ENCODE assay signal across 9 mouse cellular contexts in the genomic region with DNA sequence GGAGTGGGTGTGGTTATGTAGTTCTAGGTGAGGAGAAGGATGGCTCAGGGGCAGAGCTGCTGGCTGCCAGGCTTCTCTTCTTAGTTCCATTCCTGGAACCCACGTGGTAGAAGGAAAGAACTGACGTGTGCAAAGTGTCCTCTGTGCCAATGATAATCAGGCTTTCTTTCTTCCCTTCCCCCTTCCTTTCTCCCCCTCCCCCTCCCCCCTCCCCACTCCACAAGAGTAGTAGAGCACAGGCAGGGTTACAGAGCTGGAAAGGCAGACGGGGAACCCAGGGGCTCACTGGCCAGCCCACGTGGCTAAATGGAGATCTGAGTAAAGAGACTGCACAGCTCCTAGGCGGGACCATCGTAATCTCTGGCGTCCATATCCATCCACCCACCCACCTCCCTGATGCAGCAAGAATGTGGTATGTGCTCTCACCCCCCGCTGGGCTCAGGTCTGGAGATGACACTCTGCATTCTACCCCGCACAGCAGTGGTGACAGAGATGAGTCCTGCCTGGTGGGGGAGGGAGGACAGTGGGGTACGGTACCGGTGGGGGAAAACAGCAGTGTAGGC. TPM values are rescaled to one million over a fixed set of nuclear protein-coding genes. Genes with fewer than 3 reads are reported as not detected.
DNase-seq lines count a peak whose midpoint lies in the region; ATAC-seq and TF ChIP-seq lines count a peak whose summit lies in the region.
"Had no signal": no experiment of that assay in that cellular context is flagged by ENCODE, and none has a peak within 500 bp of the region (broad histone marks: within the 10 kb centered on the region; RNA-seq: fewer than 3 reads in every experiment).

No protein-coding gene starts in this region.

- H3K9me3 ChIP-seq in embryonic facial prominence, embryonic 13.5 days, result no peaks in the 10 kb centered on the region
- no peaks in the 10 kb centered on the region for H3K9me3 ChIP-seq in intestine, postnatal 0 days (ENCODE audit: control insufficient read depth)
- H3K9me3 ChIP-seq in neural tube, embryonic 13.5 days, result no peaks in the 10 kb centered on the region

- peak overlapping the region; percentile 64 for H3K27ac ChIP-seq in embryonic facial prominence, embryonic 13.5 days
- no peak overlapping the region for H3K27ac ChIP-seq in intestine, postnatal 0 days (ENCODE audit: low read depth, low read length)
- H3K27ac ChIP-seq in neural tube, embryonic 13.5 days (replicated peaks), result peak overlapping the region; percentile 69

- WGBS in embryonic facial prominence, embryonic 13.5 days, result 6% methylated on average over 11 of the region's 11 CpGs
- WGBS in intestine, postnatal 0 days, result 26% methylated on average over 11 of the region's 11 CpGs
- 10% methylated on average over 11 of the region's 11 CpGs for WGBS in neural tube, embryonic 13.5 days

- H3K36me3 ChIP-seq in embryonic facial prominence, embryonic 13.5 days, result no peaks in the 10 kb centered on the region
- no peaks in the 10 kb centered on the region for H3K36me3 ChIP-seq in intestine, postnatal 0 days (ENCODE audit: control insufficient read depth, insufficient read depth)
- H3K36me3 ChIP-seq in neural tube, embryonic 13.5 days, result no peaks in the 10 kb centered on the region

- peak overlapping the region; percentile 48 for H3K4me2 ChIP-seq in embryonic facial prominence, embryonic 13.5 days
- peak overlapping the region; percentile 27; the same call in 1 of the 2 replicates for H3K4me2 ChIP-seq in intestine, postnatal 0 days (replicated peaks; ENCODE audit: low read depth)
- H3K4me2 ChIP-seq in neural tube, embryonic 13.5 days, result peak overlapping the region; percentile 34

- no peaks in the 10 kb centered on the region for H3K27me3 ChIP-seq in embryonic facial prominence, embryonic 13.5 days
- no peaks in the 10 kb centered on the region for H3K27me3 ChIP-seq in intestine, postnatal 0 days (replicated peaks; ENCODE audit: control insufficient read depth, insufficient read depth, low read length)
- H3K27me3 ChIP-seq in neural tube, embryonic 13.5 days, result no peaks in the 10 kb centered on the region

- H3K4me3 ChIP-seq in embryonic facial prominence, embryonic 13.5 days, result peak overlapping the region; percentile 15; the same call in 1 of the 2 replicates
- no peak overlapping the region for H3K4me3 ChIP-seq in intestine, postnatal 0 days (ENCODE audit: low read depth, low read length)
- peak overlapping the region; percentile 11; the same call in 1 of the 2 replicates for H3K4me3 ChIP-seq in neural tube, embryonic 13.5 days
- H3K4me3 ChIP-seq: megakaryocyte, embryonic 14.5 days had no signal

- H3K4me1 ChIP-seq in embryonic facial prominence, embryonic 13.5 days, result peaks cover 53% of the 10 kb centered on the region
- H3K4me1 ChIP-seq in intestine, postnatal 0 days (replicated peaks; ENCODE audit: control insufficient read depth, insufficient read depth, low read length), result no peaks in the 10 kb centered on the region
- H3K4me1 ChIP-seq in neural tube, embryonic 13.5 days (replicated peaks), result peaks cover 61% of the 10 kb centered on the region

- no peak for TF ChIP-seq CTCF in intestine, postnatal 0 days (IDR thresholded peaks at IDR 0.05; ENCODE audit: low read depth)

- peak; percentile 43 for DNase-seq in layer of hippocampus, adult 9-11 months
- no peak for DNase-seq in layer of hippocampus, postnatal 10 days (ENCODE audit: low spot score in 2 of 2)
- no peak for DNase-seq in urinary bladder, postnatal 25 days (ENCODE audit: low spot score)
- DNase-seq in adrenal gland, adult 8-10 months, result no peak

- ATAC-seq in embryonic facial prominence, embryonic 13.5 days (ENCODE audit: insufficient number of reproducible peaks, insufficient read depth, low FRiP score, low TSS enrichment, low read depth), result no peak
- ATAC-seq in intestine, postnatal 0 days, result no peak
- ATAC-seq in neural tube, embryonic 13.5 days (ENCODE audit: low read depth), result peak; percentile 21; the same call in 1 of the 2 replicates
- ATAC-seq in erythroblast, adult 5-6 weeks (replicated peaks; ENCODE audit: low FRiP score, poor library complexity, severe bottlenecking), result no peak

- H3K9ac ChIP-seq in embryonic facial prominence, embryonic 13.5 days, result 0 out of 2 replicates have a peak overlapping the region, but pooled peaks have one; percentile 32
- H3K9ac ChIP-seq in intestine, postnatal 0 days (ENCODE audit: low read depth, low read length), result no peak overlapping the region
- peak overlapping the region; percentile 10; the same call in 1 of the 2 replicates for H3K9ac ChIP-seq in neural tube, embryonic 13.5 days

RNA-seq across cellular contexts. Expression of a gene that starts 42.6 kb away (rescaled TPM):
- under 1 TPM; 0.32 to 0.42 TPM for total RNA-seq in layer of hippocampus, postnatal 10 days (2021)
- polyA plus RNA-seq in embryonic facial prominence, embryonic 13.5 days (2015; fragmentation: Nextera tagmentation; extraction: Ambion mirVana), result not detected in 2 replicates
- 30.9 and 31.4 TPM in 2 replicates for polyA plus RNA-seq in intestine, postnatal 0 days (2015; fragmentation: Nextera tagmentation; extraction: Ambion mirVana)
- 0.29 TPM in 1 of 2 replicates, not detected in the other for polyA plus RNA-seq in neural tube, embryonic 13.5 days (2015; fragmentation: Nextera tagmentation; extraction: Ambion mirVana)
- not detected in 2 replicates for total RNA-seq in erythroblast, adult 5-6 weeks (2015; ENCODE audit: low replicate concordance)
- not detected in 2 replicates for total RNA-seq in erythroblast, adult 5-6 weeks (2017; ENCODE audit: low replicate concordance)
- total RNA-seq in adrenal gland, adult 8-10 months (2022), result under 1 TPM in 1 of 4 experiments, not detected in 3; 0.13 TPM

RNA-seq across cellular contexts. Expression of a gene that starts 49.5 kb away (rescaled TPM):
- total RNA-seq in layer of hippocampus, postnatal 10 days (2021), result 100 to 1,000 TPM; 232 to 253 TPM
- polyA plus RNA-seq in embryonic facial prominence, embryonic 13.5 days (2015; fragmentation: Nextera tagmentation; extraction: Ambion mirVana), result 57.8 and 66.7 TPM in 2 replicates
- polyA plus RNA-seq in intestine, postnatal 0 days (2015; fragmentation: Nextera tagmentation; extraction: Ambion mirVana), result 16.8 and 20.3 TPM in 2 replicates
- polyA plus RNA-seq in neural tube, embryonic 13.5 days (2015; fragmentation: Nextera tagmentation; extraction: Ambion mirVana), result 136 and 156 TPM in 2 replicates
- total RNA-seq in erythroblast, adult 5-6 weeks (2015; ENCODE audit: low replicate concordance), result not detected in 2 replicates
- not detected in 2 replicates for total RNA-seq in erythroblast, adult 5-6 weeks (2017; ENCODE audit: low replicate concordance)
- total RNA-seq in adrenal gland, adult 8-10 months (2022), result 10 to 100 TPM; 55.5 to 86.2 (median 70.7) TPM

RNA-seq across cellular contexts. Expression of a gene that starts 54.6 kb away (rescaled TPM):
- under 1 TPM in 1 of 2 experiments, not detected in 1; 0.83 TPM for total RNA-seq in layer of hippocampus, postnatal 10 days (2021)
- 0.15 TPM in 1 of 2 replicates, not detected in the other for polyA plus RNA-seq in embryonic facial prominence, embryonic 13.5 days (2015; fragmentation: Nextera tagmentation; extraction: Ambion mirVana)
- polyA plus RNA-seq in intestine, postnatal 0 days (2015; fragmentation: Nextera tagmentation; extraction: Ambion mirVana), result 26.2 and 33.1 TPM in 2 replicates
- polyA plus RNA-seq in neural tube, embryonic 13.5 days (2015; fragmentation: Nextera tagmentation; extraction: Ambion mirVana), result 0.41 and 0.43 TPM in 2 replicates
- total RNA-seq in erythroblast, adult 5-6 weeks (2015; ENCODE audit: low replicate concordance), result not detected in 2 replicates
- total RNA-seq in erythroblast, adult 5-6 weeks (2017; ENCODE audit: low replicate concordance), result 0.34 TPM in 1 of 2 replicates, not detected in the other
- 1 to 10 TPM in 3 of 4 experiments, under 1 TPM in 1; 0.77 to 3.2 (median 1.5) TPM for total RNA-seq in adrenal gland, adult 8-10 months (2022)

Comparison
In these comparisons a context has a peak if more than half of its experiments do, and no peak if none do; other contexts are left out.
1. RNA of a gene that starts 49.5 kb away (total RNA-seq): 232 to 253 TPM in layer of hippocampus, postnatal 10 days and 55.5 to 86.2 TPM in adrenal gland, adult 8-10 months; not detected in erythroblast, adult 5-6 weeks; every median in the first group is over 10 times any median in the second.
2. Peak in every context shown above with its lines, with median percentiles within 50 percentile points of each other: H3K4me2 ChIP-seq.